Mouse (Mus musculus): ENCODE results near the gene A430005L14Rik.

A430005L14Rik gene

GRCm38 (mm10) chr4:153974431-153975291, 17.6 kb downstream of the A430005L14Rik start, which contains the start of the genes Dffb and Cep104:
TSS of gene Dffb (minus strand) at chr4:153975126.
TSS of gene Cep104 (plus strand) at chr4:153975194.
- peak; percentile 95 for DNase-seq (ENCODE audit: low spot score in 2 of 2)

DNA sequence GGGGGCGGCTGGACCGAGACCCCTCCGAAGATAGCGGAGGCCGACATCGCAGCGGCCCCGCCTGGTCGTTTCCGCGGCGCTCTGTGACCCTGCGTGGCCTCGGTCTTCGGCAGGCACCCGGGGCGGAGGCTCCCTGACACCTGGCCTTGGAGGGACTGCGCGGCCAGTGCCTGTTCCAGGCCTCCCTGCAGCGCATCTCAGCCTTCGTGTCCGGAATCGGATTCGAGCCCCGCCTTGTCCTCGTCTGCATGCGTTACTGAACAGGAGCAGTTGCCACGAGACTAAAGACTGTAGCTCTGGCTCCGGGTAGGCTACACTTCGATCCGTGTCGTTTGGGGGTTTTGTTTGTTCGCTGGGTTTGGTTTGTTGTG, 18.2 kb downstream of the A430005L14Rik start:
- no peak for DNase-seq (ENCODE audit: low spot score in 2 of 2)

DNA sequence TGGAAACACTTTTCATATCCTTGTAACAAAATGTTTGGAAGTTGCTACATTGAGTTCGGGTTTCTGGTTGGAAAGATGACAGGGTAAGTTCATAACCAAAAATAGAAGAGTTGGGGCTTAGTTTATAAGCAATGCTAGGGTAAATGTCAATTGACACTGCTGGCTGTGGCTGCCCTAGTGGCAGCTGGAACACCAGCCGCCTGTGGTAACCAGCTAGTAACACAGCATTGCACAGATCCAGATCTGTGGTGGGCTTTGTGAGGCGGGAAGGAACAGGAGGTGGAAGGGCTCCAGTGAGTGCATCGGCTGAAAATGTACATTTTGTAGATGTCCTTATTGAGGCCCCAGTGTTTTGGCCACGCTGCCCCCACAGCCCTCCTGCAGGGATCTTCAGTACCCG, 18.7 kb downstream of the A430005L14Rik start:
- DNase-seq (ENCODE audit: low spot score in 2 of 2), result peak in 1 of 2 experiments; percentile 7

DNA sequence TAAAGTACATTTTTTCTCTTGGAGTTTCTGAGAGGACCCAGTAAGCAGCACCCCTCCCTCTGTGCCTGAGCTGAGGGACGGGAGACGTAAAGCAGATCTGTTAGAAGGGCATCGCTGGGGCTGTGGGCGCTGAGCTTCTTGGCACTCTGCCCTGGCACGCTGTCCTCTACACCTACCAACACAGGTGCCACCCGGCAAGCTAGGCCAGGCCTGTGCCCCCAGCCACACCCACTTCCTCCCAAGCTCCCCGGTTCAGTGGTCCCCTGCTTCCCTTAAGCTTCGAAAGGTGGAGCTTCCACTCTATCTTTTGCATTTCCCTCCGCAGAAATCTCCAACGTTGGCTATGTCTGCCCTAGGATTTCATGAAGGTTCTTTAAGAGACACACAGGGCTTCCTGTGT, 22.2 kb downstream of the A430005L14Rik start:
- DNase-seq (ENCODE audit: low spot score in 2 of 2), result peak in 1 of 2 experiments; percentile 43

DNA sequence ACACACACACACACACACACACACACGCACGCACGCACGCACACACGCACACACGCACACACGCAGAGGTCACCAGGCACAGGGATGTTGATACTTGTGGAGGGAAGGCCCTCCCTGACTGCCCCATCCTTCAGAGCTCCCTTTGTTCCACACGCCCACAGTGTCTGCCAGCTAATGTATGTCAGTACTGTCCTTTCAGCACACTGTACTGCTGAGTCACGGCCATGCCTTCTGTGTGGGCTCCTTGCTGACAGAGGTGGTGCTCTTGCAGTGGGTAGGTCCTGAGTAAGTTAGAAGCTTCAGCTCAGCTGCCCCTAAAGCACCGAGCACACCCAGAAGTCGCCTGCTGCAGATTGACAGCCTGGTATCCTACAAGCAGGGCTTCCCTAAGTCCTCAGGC, 23.4 kb downstream of the A430005L14Rik start:
- DNase-seq (ENCODE audit: low spot score in 2 of 2), result no peak

GRCm38 (mm10) chr4:153992715-153993114, 35.7 kb downstream of the A430005L14Rik start:
- DNase-seq (ENCODE audit: low spot score in 2 of 2), result no peak

DNA sequence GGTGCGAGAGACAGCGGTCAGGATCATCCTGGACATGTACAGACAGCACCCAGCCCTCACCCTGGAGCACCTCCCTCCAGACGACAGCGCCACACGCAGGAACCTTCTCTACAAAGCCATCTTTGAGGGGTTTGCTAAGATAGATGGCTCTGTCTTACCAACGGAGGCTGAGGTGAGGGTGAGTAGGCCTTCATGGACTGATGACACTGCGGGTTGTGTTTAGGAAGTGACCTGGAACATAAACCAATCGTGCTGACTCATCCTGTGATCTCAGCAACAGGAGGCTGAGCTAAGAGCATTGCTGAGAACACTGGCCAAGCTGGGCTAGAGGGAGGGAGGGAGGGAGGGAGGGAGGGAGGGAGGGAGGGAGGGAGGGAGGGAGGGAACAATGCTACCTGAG, 36.5 kb downstream of the A430005L14Rik start:
- DNase-seq (ENCODE audit: low spot score in 2 of 2), result no peak

GRCm38 (mm10) chr4:154005488-154005887, 48.5 kb downstream of the A430005L14Rik start:
- no peak for DNase-seq (ENCODE audit: low spot score in 2 of 2)

DNA sequence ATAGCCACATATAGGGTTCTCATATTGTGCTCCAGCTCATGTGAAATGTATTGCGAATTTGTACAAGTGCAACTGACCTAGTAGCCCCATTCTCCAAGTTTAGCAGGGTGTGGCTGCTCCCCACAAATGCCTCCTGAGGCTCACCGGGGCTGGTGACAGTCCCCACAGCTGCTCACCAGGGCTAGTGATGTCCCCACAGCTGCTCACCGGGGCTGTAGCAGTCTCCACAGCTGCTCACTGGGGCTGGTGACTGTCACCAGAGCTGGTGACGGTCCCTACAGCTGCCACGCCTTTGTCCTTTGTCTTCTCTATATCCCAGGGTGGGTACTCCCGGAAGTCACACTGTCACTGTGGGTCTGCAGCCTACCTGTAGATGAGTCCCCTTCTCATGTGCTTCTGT, 49.2 kb downstream of the A430005L14Rik start:
- DNase-seq (ENCODE audit: low spot score in 2 of 2), result no peak

- DNase-seq (ENCODE audit: low spot score in 2 of 2), result no peak
Measured at GRCm38 (mm10) chr4:154007759-154008158, 50.7 kb downstream of the A430005L14Rik start.

GRCm38 (mm10) chr4:154010907-154011645, 54.0 kb downstream of the A430005L14Rik start:
- no peak for DNase-seq (ENCODE audit: low spot score in 2 of 2)
